Mouse (Mus musculus): ENCODE measurements around the gene Myo18a. TPM values are rescaled to one million over a fixed set of nuclear protein-coding genes. Genes with fewer than 3 reads are reported as not detected.

Gene Myo18a
- total RNA-seq, 2 experiments from 2014 or later, result 159 to 173 TPM

DNA sequence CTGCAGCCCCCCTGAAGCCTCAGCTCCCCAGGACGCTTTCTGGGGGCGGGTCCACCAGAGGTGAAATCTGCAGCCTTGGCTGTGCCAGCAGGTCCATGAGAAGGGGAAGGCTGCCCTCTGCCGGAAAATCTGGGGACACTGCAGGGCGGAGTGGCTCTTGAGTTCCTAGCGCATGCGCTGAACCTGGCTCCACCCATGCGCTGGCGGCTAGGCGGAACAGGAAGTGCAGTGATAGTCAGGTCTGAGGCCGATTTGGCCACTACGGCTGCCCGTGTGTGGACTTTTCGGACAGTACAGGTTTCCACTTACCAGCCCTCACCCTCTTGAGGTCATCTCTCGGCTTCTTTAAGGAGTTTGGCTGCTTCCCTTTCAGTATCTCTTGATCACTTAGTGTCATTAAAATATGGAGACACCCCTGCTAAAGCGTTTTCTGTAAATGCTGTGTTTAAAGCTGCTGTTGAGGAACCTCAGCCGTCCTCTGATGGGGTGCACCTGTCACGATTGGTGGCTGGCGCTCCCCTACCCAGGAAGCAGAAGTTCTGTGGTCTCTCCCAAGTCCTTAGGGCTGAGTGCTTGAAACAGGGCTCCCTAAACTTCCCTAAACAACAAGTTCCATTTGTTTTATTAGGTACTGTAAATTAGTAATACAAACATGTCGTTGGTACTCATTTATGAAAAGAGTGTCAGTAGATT is 30.3 kb downstream of the Myo18a start:
- DNase-seq (ENCODE audit: low spot score in 2 of 2), result peak; percentile 96 to 97

GRCm38 (mm10) chr11:77795216-77795615 is 32.2 kb downstream of the Myo18a start:
- no peak for DNase-seq (ENCODE audit: low spot score in 2 of 2)

- DNase-seq (ENCODE audit: low spot score in 2 of 2), result no peak
Observed at GRCm38 (mm10) chr11:77800491-77800868, 37.4 kb downstream of the Myo18a start.

DNA sequence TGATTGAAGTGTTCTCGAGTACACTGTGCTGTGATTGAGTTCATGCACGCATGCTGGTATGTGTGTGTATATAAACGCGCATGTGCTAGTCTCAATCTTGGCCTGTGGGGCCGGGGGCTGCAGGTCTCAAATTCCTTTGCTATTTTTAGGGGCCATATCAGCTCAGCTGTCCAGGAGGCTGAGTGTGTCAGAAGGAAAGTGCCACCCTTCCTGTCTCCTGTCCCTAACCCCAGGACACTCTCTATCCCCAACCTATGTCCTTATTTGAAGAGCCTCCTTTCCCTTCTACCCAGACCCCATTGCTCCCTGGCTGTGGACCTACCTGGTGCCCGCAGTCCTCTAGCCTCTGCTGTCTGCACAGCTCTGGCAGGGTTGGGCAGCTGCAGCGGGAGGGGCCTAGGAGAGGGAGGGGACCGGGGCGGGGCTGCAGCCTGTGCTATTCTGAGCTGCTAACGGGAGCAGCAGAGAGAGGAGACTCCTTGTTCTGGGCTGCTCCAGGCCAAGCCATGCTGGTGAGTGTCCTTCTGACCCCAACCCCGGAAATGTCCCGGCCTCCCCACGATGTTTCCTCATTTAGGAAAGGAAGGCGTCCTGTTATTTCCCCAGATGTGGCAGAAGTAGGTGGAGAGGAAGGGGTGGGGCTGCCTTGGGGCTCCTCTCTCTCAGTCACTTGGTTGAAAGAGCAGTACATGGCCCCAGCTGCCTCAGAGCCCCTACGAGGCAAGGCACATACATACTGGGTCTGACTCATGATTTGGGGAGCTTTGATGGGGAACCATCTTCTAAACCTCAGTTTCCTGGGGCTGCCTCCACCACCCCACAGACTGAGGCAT is 38.0 kb downstream of the Myo18a start:
- no peak for DNase-seq (ENCODE audit: low spot score in 2 of 2)

DNA sequence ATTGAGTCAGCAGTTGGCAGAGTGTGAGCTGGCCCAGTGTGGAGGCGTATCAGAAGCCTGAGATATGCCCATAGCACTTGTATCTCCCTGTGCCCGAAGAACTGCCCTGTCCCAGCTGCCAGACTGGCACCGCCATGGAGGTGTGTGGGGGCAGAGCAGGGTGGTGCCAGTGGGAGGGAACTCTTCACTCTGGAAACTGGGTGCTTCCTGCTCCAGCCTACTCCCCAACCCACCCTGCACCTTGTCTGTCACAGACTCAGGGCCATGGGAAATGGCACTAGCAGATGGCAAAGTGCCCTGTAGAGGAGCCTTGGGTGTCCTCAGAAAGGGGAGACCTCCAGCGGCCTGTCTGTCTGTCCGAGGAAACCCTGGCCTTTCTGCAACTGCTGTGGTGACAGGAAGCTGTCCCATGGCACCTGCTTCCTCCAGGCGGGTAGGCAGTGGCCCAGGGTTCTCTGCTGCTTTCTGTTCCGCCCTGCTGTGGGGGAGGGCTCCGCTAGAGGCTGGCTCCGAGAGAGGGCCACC is 39.4 kb downstream of the Myo18a start:
- no peak for DNase-seq (ENCODE audit: low spot score in 2 of 2)

DNA sequence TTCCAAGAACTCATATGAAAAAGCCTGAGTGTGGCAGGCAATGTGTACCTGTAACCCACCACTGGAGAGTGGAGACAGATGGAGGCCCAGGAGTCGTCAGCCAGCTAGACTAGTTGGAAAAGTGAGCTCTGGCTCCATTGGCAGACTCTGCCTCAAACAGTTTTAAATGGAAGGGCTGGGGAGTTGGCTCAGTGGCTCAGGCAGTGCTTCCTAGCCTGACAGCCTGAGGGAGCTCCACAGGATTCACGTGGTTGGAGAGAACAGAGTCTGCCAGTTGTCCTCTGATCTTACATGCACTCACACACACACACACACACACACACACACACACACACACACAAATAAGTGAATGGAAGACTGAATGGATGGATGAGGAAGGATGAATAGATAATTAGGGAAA is 43.2 kb downstream of the Myo18a start:
- no peak for DNase-seq (ENCODE audit: low spot score in 2 of 2)

DNA sequence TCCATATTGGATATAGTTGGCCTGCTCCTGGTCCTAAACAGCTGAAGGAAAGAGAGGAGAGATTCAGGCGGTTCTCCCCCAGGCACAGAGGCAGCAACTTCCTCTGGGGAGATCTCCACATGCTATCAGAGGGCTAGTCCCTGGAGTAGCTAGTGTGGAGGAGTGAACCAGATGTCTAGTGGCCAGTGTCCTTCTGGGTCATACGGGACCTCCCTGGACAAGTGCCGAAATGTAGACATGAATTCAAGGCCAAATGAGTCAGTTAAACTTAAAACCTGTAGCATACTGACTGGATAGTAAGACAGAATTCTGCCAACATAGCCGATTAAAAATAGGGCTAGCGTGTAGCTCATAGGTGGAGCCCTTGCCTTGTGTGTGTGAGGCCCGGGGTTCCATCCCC is 43.8 kb downstream of the Myo18a start:
- no peak for DNase-seq (ENCODE audit: low spot score in 2 of 2)

GRCm38 (mm10) chr11:77808051-77808465 is 45.0 kb downstream of the Myo18a start:
- no peak for DNase-seq (ENCODE audit: low spot score in 2 of 2)

DNA sequence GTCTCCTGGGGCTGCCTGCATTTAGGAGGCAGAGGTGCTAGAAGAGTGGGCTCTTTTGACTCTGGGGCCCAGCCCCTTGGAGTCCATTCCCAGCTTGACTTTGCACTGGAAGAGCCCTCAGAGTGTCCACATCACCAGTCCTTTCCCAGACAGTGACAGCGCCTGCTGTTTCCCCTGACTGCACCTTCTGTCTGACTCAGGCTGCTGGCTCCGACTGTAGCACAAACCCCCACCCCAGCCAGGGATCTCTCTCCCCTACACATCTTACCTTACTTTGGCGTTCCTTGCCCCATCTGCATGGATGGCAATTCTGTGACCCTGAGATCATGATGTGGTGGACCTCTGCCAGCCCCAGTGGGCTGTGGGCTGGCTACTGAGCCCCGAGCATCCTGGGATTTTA is 46.2 kb downstream of the Myo18a start:
- no peak for DNase-seq (ENCODE audit: low spot score in 2 of 2)

DNA sequence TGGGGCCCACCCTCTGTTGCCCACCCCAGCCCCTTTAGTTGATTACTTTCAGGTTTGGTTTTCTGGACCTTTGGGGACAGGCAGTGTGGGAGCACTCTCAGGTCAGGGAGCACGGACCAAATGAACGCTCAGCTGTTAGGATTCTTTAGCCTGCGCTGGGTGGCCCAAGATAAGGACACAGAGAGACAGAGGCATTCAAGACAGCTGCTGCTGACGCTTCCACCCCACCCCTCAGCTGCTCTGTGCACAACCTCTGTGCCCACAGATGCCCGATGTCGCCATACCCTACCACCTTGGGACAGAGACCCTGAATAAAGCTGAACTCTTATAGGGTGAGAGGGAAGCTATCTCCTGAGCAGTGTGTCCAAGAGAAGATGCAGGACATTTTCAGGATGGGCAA is 47.0 kb downstream of the Myo18a start:
- no peak for DNase-seq (ENCODE audit: low spot score in 2 of 2)

- no peak for DNase-seq (ENCODE audit: low spot score in 2 of 2)
Observed at GRCm38 (mm10) chr11:77813969-77814368, 50.9 kb downstream of the Myo18a start.

DNA sequence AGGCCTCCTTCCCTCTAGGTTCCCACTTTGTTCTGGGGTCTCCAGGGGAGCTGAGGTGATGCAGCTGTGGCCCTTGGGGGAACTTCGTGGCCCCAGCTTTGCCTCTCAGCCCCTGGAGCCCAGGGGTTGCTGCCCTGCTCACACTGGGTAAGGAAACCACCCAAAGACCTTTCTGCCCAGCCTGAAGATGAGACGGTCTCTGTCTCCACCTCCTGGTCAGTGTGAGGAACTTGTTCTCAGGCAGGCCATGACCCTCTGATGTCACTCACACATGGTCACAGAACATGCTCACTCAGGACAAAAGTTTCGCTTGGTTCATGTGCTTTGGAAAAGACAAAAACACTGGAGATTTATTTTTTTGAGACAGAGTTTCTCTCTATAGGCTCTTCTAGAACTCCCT is 53.0 kb downstream of the Myo18a start:
- DNase-seq (ENCODE audit: low spot score in 2 of 2), result no peak

- no peak for DNase-seq (ENCODE audit: low spot score in 2 of 2)
Observed at GRCm38 (mm10) chr11:77821648-77822047, 58.6 kb downstream of the Myo18a start.

- peak; percentile 68 to 71 for DNase-seq (ENCODE audit: low spot score in 2 of 2)
Observed at GRCm38 (mm10) chr11:77822781-77823180, 59.7 kb downstream of the Myo18a start.

- peak; percentile 64 to 70 for DNase-seq (ENCODE audit: low spot score in 2 of 2)
Observed at GRCm38 (mm10) chr11:77825853-77826252, 62.8 kb downstream of the Myo18a start.

DNA sequence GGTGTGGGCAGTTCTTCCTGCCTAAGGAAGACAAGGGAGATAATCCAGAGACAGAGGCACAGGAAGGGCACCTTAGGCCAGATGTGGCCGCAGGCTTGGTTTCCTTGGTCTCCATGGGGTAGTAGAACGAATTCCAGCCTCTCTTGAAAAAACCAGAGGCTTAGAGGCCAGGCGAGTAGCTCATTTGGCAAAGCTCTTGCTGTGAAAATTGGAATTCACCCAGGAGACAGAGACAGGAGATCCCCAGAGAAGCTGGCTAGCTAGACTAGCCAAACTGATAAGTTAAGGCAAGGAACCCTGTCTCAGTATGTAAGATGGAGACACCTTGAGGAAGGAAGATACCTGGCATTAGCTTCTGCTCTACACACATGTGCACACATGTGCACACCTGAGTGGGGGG is 63.3 kb downstream of the Myo18a start:
- DNase-seq (ENCODE audit: low spot score in 2 of 2), result no peak

- DNase-seq (ENCODE audit: low spot score in 2 of 2), result peak; percentile 80 to 87
Observed at GRCm38 (mm10) chr11:77827241-77827995, 64.4 kb downstream of the Myo18a start.

GRCm38 (mm10) chr11:77828163-77828562 is 65.1 kb downstream of the Myo18a start:
- no peak for DNase-seq (ENCODE audit: low spot score in 2 of 2)

- DNase-seq (ENCODE audit: low spot score in 2 of 2), result no peak
Observed at GRCm38 (mm10) chr11:77829043-77829841, 66.2 kb downstream of the Myo18a start.

- no peak for DNase-seq (ENCODE audit: low spot score in 2 of 2)
Observed at GRCm38 (mm10) chr11:77830875-77831274, 67.8 kb downstream of the Myo18a start.

GRCm38 (mm10) chr11:77832541-77832940 is 69.5 kb downstream of the Myo18a start:
- no peak for DNase-seq (ENCODE audit: low spot score in 2 of 2)

Measured in layer of hippocampus, postnatal 14 days (tissue).